Mouse (Mus musculus): ENCODE data around the gene Esp3. TPM values are rescaled to one million over a fixed set of nuclear protein-coding genes. Genes with fewer than 3 reads are reported as not detected.
"Not testable (repeated sequence)": the region's sequence is repeated elsewhere in the genome, so short reads cannot be mapped to it uniquely, and the experiment has no call there.

The Esp3 gene
- not detected in 2 replicates for polyA plus RNA-seq (2012; rRNA removed)

- H3K27ac ChIP-seq (ENCODE audit: insufficient read depth, low read length); H3K27me3 ChIP-seq (ENCODE audit: control insufficient read depth, insufficient read depth, low read length); H3K4me3 ChIP-seq (replicated peaks; ENCODE audit: insufficient read depth, low read depth, low read length); DNase-seq; H3K4me1 ChIP-seq (ENCODE audit: control insufficient read depth, insufficient read depth, low read length): not testable (repeated sequence)
- WGBS = 90% methylated on average over 1 of the region's 1 CpGs
Measured at GRCm38 (mm10) chr17:40631775-40632174, at the start of gene Esp3. TSS of gene Esp3 (plus strand) at chr17:40632075.

GRCm38 (mm10) chr17:40583906-40584305 lies 48.0 kb upstream of the Esp3 start:
- not testable (repeated sequence) for H3K27ac ChIP-seq (ENCODE audit: insufficient read depth, low read length); H3K4me1 ChIP-seq (ENCODE audit: control insufficient read depth, insufficient read depth, low read length); H3K27me3 ChIP-seq (ENCODE audit: control insufficient read depth, insufficient read depth, low read length); DNase-seq; H3K4me3 ChIP-seq (replicated peaks; ENCODE audit: insufficient read depth, low read depth, low read length)
- WGBS = 48% methylated on average over 6 of the region's 6 CpGs

- Histone ChIP-seq H3K4me1 (ENCODE audit: control insufficient read depth, insufficient read depth, low read length) (no peaks in the 10 kb centered on the region), H3K4me3 (replicated peaks; ENCODE audit: insufficient read depth, low read depth, low read length) (no peak overlapping the region), H3K27me3 (ENCODE audit: control insufficient read depth, insufficient read depth, low read length) (no peaks in the 10 kb centered on the region), H3K27ac (ENCODE audit: insufficient read depth, low read length) (no peak overlapping the region)
- TF ChIP-seq POLR2A (IDR thresholded peaks at IDR 0.05; ENCODE audit: borderline replicate concordance, insufficient read depth, low read length) (no peak), CTCF (IDR thresholded peaks at IDR 0.05; ENCODE audit: borderline replicate concordance, insufficient read depth, low read depth, low read length) (no peak)
- DNase-seq = no peak
Measured at GRCm38 (mm10) chr17:40591297-40591696, 40.6 kb upstream of the Esp3 start.

GRCm38 (mm10) chr17:40598294-40598693 lies 33.6 kb upstream of the Esp3 start, which contains the start of gene Esp4:
TSS of gene Esp4 (plus strand) at chr17:40598594.
- no peak for DNase-seq
- TF ChIP-seq CTCF (IDR thresholded peaks at IDR 0.05; ENCODE audit: borderline replicate concordance, insufficient read depth, low read depth, low read length) (no peak), POLR2A (IDR thresholded peaks at IDR 0.05; ENCODE audit: borderline replicate concordance, insufficient read depth, low read length) (no peak)
- Histone ChIP-seq H3K27me3 (ENCODE audit: control insufficient read depth, insufficient read depth, low read length) (no peaks in the 10 kb centered on the region), H3K4me1 (ENCODE audit: control insufficient read depth, insufficient read depth, low read length) (no peaks in the 10 kb centered on the region), H3K27ac (ENCODE audit: insufficient read depth, low read length) (no peak within 1 kb of the TSS), H3K4me3 (replicated peaks; ENCODE audit: insufficient read depth, low read depth, low read length) (no peak within 1 kb of the TSS)

- H3K27ac ChIP-seq (ENCODE audit: insufficient read depth, low read length); DNase-seq; H3K4me1 ChIP-seq (ENCODE audit: control insufficient read depth, insufficient read depth, low read length); H3K4me3 ChIP-seq (replicated peaks; ENCODE audit: insufficient read depth, low read depth, low read length); H3K27me3 ChIP-seq (ENCODE audit: control insufficient read depth, insufficient read depth, low read length): not testable (repeated sequence)
- WGBS = 76% methylated on average over 9 of the region's 9 CpGs
Measured at GRCm38 (mm10) chr17:40662118-40662679, 30.3 kb downstream of the Esp3 start.

GRCm38 (mm10) chr17:40663161-40663811 lies 31.4 kb downstream of the Esp3 start:
- not testable (repeated sequence) for H3K4me1 ChIP-seq (ENCODE audit: control insufficient read depth, insufficient read depth, low read length)
- WGBS = 80% methylated on average over 12 of the region's 12 CpGs

More at GRCm38 (mm10) chr17:40663161-40663811, 31.4 kb downstream of the Esp3 start:
- not testable (repeated sequence) for H3K4me3 ChIP-seq (replicated peaks; ENCODE audit: insufficient read depth, low read depth, low read length); H3K27ac ChIP-seq (ENCODE audit: insufficient read depth, low read length); DNase-seq; H3K27me3 ChIP-seq (ENCODE audit: control insufficient read depth, insufficient read depth, low read length)

Other genes with a start within 250 kb of the Esp3 start
- not detected in 2 replicates for gene Esp8, start 112.1 kb upstream of the Esp3 start, polyA plus RNA-seq (2012; rRNA removed)
- gene Esp6, start 70.6 kb upstream of the Esp3 start, polyA plus RNA-seq (2012; rRNA removed) = not detected in 2 replicates
- not detected in 2 replicates for gene Esp4, start 33.5 kb upstream of the Esp3 start, polyA plus RNA-seq (2012; rRNA removed)
- not detected in 2 replicates for gene Esp1, start 95.0 kb downstream of the Esp3 start, polyA plus RNA-seq (2012; rRNA removed)
- gene Crisp2, start 174.9 kb downstream of the Esp3 start, polyA plus RNA-seq (2012; rRNA removed) = not detected in 2 replicates
- gene Rhag, start 179.1 kb downstream of the Esp3 start, polyA plus RNA-seq (2012; rRNA removed) = not detected in 2 replicates
- gene 9130008F23Rik, start 248.5 kb downstream of the Esp3 start, polyA plus RNA-seq (2012; rRNA removed) = 0.21 and 0.27 TPM in 2 replicates